Mouse (Mus musculus) liver, embryonic 14.5 days (tissue): ENCODE results near the gene Mgat4c.

Experiments
- CTCF ChIP-seq: IDR thresholded peaks from 2 replicates; pipeline ENCODE4 v1.5.1; 2016; ENCODE audit warnings: antibody characterized with exemption, low read depth, control low read depth
- EP300 ChIP-seq: IDR thresholded peaks from 2 replicates; pipeline ENCODE4 v1.6.1; 2016; ENCODE audit warnings: antibody characterized with exemption, low read depth

- TF ChIP-seq CTCF, result no peak
- TF ChIP-seq EP300, result no peak
Observed at GRCm38 (mm10) chr10:101783161-101783744, 102.0 kb downstream of the Mgat4c start.
